Mouse (Mus musculus): ENCODE data around the gene Nme7.

Gene Nme7

DNA sequence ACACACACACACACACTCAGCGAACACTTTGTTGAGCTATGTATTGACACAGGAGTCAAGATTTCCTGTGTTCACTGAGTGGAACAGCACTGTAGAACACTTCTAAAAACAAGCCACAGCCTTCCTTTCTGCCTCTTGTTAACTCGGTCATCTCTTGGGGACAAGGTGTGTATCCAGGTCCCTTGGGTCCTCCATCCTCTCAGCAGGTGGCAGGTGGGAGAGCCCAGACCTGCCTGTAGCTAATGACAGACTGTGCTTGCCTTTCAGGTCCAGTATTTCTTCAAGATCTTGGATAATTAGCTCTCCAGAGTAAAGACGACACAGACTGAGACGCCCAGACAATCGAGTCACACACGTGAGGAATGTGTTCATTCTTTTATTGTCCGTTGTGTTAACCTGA, 132.8 kb downstream of the Nme7 start:
- no peak for DNase-seq (ENCODE audit: low spot score)

GRCm38 (mm10) chr1:164440230-164440629, 136.3 kb downstream of the Nme7 start:
- no peak for DNase-seq (ENCODE audit: low spot score)

DNA sequence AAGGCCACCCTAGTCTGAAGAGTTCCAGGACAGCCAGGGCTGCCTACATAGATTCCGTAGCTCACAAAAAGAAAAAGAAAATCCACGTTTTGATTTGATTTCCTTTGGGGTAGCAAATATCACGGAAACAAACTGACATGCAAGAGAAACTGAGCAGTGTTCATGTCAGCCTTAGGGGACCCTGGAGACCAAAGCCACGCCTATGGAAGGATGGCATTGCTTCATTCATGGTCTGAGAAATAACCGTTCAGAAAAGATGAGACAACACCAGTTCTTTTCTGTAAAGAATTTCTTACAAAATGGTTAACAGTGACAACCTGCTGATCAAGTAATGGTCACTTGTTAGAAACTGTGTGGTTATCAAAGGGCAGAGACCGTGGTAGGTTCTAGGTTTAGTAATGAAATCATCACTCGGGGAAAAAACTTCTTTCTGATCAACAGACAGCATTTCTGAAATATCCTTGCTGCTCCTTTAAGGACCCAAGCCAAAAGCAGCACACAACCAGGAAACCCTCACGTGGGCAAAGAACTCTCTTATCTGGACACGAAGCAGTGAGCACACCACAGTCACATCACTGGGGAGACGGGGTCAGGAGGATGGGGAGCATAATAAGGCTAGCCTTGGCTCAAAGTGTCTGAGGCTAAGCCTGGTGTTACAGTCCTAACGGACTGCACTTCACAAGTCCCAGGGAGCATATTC, 136.9 kb downstream of the Nme7 start:
- no peak for DNase-seq (ENCODE audit: low spot score)

GRCm38 (mm10) chr1:164441408-164441974, 137.6 kb downstream of the Nme7 start:
- DNase-seq (ENCODE audit: low spot score), result no peak

DNA sequence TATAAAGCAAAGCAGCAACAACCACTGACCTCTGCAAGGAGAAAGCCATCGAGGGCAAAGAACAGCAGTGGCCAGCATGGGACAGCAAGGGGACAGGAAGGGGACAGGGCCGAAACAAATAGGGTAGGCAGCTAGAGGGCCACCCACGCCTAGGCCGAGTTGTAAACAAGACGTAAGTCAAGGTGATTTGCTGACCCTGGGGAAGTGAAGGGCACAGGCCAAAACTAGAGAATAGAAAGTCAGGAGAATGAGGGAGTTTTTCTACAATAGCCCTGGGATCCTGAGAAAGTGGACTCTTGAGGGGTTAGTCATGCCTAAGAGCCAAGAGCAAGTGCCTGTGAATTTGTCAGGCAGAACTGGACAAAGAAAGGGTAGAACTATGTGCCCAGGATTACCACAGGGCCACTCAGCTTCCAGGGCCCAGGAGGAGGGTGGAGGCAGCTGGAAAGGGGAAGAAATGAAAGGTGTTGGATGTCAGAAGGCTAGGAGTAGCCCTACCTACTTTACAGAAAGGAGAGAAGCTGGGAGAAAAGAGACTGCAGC, 141.8 kb downstream of the Nme7 start:
- DNase-seq (ENCODE audit: low spot score), result no peak

GRCm38 (mm10) chr1:164446535-164446934, 142.6 kb downstream of the Nme7 start:
- DNase-seq (ENCODE audit: low spot score), result no peak

DNA sequence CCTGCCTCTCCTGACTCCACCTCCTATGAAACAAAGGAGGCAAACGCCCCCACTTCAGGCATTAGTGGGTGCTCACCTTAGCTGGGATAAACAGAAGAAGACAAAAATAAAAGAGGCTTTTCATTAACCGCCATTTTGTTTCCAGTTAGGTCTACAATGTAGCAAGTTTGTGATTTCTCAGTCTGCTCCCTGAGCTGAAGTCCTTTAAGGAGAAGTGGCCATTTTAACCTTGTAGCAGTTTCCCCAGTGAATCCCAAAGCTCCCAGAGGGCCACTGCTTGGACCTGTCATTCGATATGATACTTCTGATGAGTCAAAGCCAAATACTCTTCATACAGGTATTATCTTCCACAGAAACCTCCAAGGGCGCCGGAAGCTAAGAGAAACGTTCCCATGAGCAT, 143.6 kb downstream of the Nme7 start:
- no peak for DNase-seq (ENCODE audit: low spot score)

- no peak for DNase-seq (ENCODE audit: low spot score)
These were observed 145.7 kb downstream of the Nme7 start for GRCm38 (mm10) chr1:164449626-164450025.

DNA sequence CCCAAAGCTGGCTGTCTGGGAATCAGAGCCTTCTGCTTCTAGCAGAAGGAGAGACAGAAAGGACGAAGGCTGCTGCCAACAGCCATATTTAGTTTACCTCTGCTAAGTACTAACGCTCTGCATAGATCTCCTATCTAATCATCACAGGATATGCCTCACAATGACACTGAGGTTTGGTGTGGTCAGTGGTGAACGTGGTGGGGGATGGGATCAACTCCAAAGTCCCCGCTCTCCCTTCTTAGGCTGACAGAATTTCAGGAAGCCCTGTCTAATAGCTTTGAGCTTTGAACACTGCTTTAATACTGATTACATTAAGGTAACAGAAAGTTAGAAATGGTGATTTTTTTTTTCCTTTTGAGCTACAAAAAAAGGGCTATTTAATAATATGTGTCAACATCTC, 146.3 kb downstream of the Nme7 start:
- DNase-seq (ENCODE audit: low spot score), result no peak

DNA sequence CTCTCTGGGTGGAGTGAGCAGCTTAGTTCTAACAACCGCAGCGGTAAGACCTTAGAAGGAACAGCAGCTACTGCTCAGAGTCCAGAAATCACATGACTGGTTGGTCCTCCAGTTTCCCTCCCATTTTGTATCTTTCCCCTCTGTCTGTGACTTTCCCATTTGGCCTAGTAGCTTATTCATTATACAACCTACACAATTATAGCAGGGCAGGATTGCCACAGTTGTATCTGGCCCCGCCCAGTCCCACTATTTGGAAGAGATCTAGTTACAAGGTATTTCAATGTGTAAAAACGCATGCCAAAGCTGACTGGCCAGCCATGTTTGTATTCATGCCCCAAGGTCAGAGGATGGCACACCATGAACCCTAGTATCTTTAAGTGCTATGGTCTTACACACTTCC, 146.7 kb downstream of the Nme7 start:
- no peak for DNase-seq (ENCODE audit: low spot score)

GRCm38 (mm10) chr1:164451346-164451745, 147.4 kb downstream of the Nme7 start:
- no peak for DNase-seq (ENCODE audit: low spot score)

DNA sequence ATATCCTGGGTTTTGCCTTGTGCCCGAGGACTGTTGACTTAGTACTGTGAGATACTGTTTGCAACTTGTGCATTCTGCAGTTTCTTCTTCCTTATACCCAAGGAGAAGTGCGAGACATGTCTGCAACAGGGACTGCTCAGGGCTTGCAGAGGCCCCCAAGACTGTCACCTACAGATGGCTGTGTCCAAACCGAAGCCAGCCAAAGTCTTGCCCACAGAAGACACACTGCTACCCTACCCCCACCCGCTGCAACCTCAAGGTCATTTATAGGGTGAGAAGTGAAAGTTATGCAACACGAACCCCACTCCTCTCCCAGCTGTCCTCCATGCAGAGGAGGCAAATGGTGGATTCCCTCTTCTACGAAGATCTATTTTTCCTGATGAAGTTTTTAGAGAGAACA, 148.7 kb downstream of the Nme7 start:
- DNase-seq (ENCODE audit: low spot score), result no peak

GRCm38 (mm10) chr1:164453146-164453545, 149.2 kb downstream of the Nme7 start:
- DNase-seq (ENCODE audit: low spot score), result no peak

DNA sequence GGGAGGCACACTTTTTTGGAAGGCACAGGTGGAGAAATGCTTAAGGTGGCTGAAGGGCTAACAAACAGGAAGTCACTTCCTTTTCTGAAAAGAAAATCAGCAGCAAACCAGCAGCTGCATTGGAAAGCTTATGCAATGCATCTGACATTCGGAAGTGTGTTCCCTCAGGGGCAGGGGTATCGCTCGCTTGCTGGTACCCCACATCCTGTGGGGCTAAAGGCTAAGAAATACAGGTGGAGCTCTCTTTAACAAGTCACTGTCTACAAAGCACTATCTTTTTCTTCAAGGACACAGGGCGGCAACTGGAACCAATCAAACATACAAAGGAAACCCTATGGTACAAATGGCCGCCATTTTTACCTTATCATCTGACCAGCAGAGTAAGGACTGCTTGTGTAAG, 149.8 kb downstream of the Nme7 start:
- DNase-seq (ENCODE audit: low spot score), result no peak

- DNase-seq (ENCODE audit: low spot score), result no peak
These were observed 151.0 kb downstream of the Nme7 start for GRCm38 (mm10) chr1:164454747-164455400.

DNA sequence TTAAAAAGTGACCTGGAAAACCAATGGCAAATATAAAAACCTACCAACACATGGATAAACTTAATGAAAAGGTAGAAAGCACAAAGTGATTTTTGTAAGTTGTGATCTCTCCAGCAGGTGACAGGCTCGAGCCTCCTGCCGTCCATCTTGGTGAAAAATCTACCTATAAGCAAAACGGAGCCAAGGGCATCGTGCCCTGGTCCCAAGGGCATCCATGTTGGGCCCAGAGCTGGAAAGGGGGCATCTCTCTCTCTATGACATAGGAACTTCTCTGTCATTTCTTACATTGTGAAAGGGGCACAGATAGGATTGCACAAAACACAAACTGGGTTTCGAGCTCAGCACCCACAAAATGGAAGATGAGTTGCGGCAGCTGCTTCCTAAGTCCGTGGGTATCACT, 151.7 kb downstream of the Nme7 start:
- no peak for DNase-seq (ENCODE audit: low spot score)

DNA sequence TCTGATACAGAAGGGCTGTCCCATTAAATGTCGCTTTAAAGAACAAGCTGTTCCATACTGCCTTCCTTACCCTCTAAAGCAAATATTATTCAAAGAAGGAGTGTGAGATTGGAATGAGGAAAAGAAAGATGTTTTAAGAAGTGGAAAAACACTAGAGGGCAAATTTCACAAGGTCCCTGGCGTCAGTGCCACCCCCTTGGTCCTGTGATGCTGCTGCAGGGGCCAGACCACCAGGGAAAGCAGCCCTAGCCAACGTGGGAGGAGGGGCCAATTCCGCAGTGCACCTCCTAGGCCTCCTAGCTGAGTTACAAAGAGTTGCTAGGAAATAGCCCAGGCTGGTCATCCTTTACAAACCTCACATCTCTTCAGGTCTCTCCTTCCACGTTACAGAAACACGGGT, 152.1 kb downstream of the Nme7 start:
- no peak for DNase-seq (ENCODE audit: low spot score)

DNA sequence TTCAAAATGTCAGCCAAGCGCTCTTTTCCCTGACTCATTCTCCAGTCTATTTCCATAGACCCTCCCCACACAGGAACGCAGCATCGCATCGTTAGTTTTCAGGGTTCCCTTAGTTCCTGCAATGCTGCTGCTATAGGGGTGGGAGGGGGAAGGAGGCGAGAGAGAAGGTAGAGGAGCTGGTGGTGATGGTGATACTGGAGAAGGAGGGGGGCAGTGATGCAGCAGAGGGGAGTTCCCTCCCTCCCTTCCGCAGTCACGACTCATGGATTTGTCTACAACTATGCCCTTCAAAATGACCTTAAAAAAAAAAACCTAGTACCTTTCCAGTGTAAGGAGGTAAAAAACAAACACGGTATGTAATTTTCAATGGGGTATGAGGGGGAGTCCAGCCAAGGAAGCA, 152.8 kb downstream of the Nme7 start:
- DNase-seq (ENCODE audit: low spot score), result no peak

GRCm38 (mm10) chr1:164457531-164458244, 153.8 kb downstream of the Nme7 start:
- DNase-seq (ENCODE audit: low spot score), result peak; percentile 81

GRCm38 (mm10) chr1:164458245-164458613, 154.3 kb downstream of the Nme7 start, which contains the start of gene Atp1b1:
Gene Atp1b1 (minus strand): TSS chr1:164458355.
- peak; percentile 93 for DNase-seq (ENCODE audit: low spot score)

DNA sequence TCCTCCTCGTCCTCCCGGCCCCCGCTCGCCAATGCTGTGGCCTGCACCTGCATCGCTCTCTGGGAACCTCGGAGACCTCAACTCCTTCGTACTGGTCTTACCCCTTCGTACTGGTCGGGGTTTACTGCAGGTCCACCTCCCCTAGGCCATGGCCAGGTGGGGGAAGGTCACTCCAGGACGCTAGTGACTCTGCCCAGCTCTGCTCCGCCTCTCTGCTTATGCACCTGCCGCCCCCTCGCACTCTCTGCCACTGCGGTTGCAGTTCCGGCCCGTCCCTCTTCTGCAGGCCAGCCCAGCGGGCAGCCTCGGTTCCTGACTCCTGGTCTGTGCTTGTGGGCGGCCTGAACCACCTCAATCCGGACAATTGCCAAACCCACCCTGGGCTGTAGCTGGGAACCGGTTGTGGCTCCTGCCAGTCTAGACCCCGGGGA, 154.7 kb downstream of the Nme7 start:
- peak; percentile 73 for DNase-seq (ENCODE audit: low spot score)

DNA sequence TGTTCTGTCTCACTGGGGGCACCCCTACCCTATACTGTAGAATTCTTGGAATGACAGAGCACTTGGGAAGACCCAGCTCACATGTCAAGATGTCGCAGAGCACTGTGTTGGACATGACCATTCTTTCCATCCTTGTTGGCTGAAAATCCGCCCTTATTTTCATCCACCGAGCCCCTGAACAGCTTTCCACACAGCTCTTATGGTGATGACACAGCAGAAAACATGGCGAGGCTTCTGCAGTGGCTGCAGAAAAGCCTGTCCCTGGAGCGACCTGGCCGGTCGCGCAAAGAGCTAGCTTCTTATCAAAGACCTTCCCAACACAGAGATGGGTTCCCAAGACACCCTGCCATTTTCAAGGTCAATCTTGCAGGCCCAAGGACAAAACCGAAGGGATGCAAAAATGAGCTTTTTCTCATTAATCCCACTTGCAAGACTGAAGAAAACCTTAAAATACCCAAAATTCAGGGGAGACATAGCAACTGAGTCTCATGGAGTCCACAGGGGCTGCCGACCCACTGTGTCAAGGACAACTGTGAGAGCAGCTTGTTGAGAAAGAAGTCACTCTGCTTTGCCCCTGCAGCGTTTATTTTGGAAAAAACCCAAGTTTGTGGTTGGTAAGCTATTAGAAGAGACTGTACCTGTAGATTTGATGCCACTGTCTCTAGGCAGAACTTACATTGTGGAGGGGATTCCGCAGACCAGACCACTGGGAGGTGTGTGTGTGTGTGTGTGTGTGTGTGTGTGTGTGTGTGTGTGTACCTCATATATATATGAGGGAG, 155.4 kb downstream of the Nme7 start:
- no peak for DNase-seq (ENCODE audit: low spot score)
